ENCODE assay signal across 10 mouse cellular contexts in the genomic region with DNA sequence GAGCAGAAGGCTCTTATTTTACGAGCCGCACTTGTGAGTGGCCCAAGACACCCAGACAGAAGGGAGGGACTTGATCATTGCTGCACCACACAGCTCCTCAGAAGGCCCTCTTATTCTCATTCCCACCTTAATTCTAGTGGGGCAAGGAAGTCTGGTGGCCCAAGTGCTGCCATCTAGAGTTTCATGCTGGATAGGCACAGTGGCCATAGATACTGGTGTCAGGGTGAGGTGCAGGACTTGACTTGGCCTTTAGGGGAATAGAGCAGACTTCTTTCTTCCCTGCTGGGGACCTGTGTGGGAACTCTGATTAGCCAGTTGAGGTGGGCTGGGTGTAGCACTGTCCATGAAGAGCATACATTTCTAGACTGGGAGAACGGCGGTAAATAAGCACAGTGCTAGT. TPM values are rescaled to one million over a fixed set of nuclear protein-coding genes. Genes with fewer than 3 reads are reported as not detected.
A peak's percentile ranks its signal among the peaks of the same experiment; 100 is the strongest.
DNase-seq lines count a peak whose midpoint lies in the region; ATAC-seq and TF ChIP-seq lines count a peak whose summit lies in the region.
"Had no signal": no experiment of that assay in that cellular context is flagged by ENCODE, and none has a peak within 500 bp of the region (broad histone marks: within the 10 kb centered on the region; RNA-seq: fewer than 3 reads in every experiment).

No protein-coding gene starts in this region.

- no peaks in the 10 kb centered on the region for H3K4me1 ChIP-seq in spleen, adult 2 months (ENCODE audit: control insufficient read depth, insufficient read depth, insufficient read length)
- H3K4me1 ChIP-seq in bone marrow, adult 2 months (ENCODE audit: control insufficient read depth, insufficient read depth, low read length): no peaks in the 10 kb centered on the region
- no peaks in the 10 kb centered on the region for H3K4me1 ChIP-seq in liver, embryonic 11.5 days (replicated peaks; ENCODE audit: control insufficient read depth, insufficient read depth, low read length)

- no peaks in the 10 kb centered on the region for H3K27me3 ChIP-seq in spleen, adult 2 months (ENCODE audit: control insufficient read depth, insufficient read depth, low read length)
- H3K27me3 ChIP-seq in liver, embryonic 11.5 days (replicated peaks; ENCODE audit: control insufficient read depth, insufficient read depth, low read length): no peaks in the 10 kb centered on the region

- no peak overlapping the region for H3K4me3 ChIP-seq in spleen, adult 2 months (ENCODE audit: extremely low read depth, insufficient read depth, insufficient read length)
- H3K4me3 ChIP-seq in bone marrow, adult 2 months (replicated peaks; ENCODE audit: control insufficient read depth, low read depth, low read length): no peak overlapping the region
- no peak overlapping the region for H3K4me3 ChIP-seq in liver, embryonic 11.5 days (ENCODE audit: low read depth, low read length)

- no peak overlapping the region for H3K9ac ChIP-seq in liver, embryonic 11.5 days (ENCODE audit: low read depth, low read length)

- TF ChIP-seq POLR2A in spleen, adult 2 months (IDR thresholded peaks at IDR 0.05; ENCODE audit: low read depth, low read length): no peak
- TF ChIP-seq POLR2A in bone marrow, adult 2 months (IDR thresholded peaks at IDR 0.05; ENCODE audit: borderline replicate concordance, control insufficient read depth, low read depth, low read length): no peak

- H3K27ac ChIP-seq in spleen, adult 2 months (ENCODE audit: insufficient read depth, low read length): no peak overlapping the region
- H3K27ac ChIP-seq in bone marrow, adult 2 months (ENCODE audit: control insufficient read depth, insufficient read depth, low read depth, low read length, poor library complexity): no peak overlapping the region
- H3K27ac ChIP-seq in liver, embryonic 11.5 days (ENCODE audit: low read depth, low read length): no peak overlapping the region

- ATAC-seq in liver, embryonic 11.5 days (replicated peaks; ENCODE audit: low FRiP score): 0 out of 2 replicates have a peak, but pooled peaks have one; percentile 39
- ATAC-seq: midbrain, embryonic 16.5 days had no signal

- no peak overlapping the region for H3K4me2 ChIP-seq in liver, embryonic 11.5 days

- peaks cover 30% of the 10 kb centered on the region for H3K36me3 ChIP-seq in spleen, adult 2 months (ENCODE audit: control insufficient read depth, insufficient read depth, low read length)
- H3K36me3 ChIP-seq in liver, embryonic 11.5 days (ENCODE audit: control insufficient read depth, insufficient read depth, low read length): peaks cover 59% of the 10 kb centered on the region

- WGBS in spleen, adult 2 months: 97% methylated on average over 4 of the region's 4 CpGs
- WGBS in bone marrow, adult 2 months: 94% methylated on average over 4 of the region's 4 CpGs
- WGBS in liver, embryonic 11.5 days: 91% methylated on average over 4 of the region's 4 CpGs

- TF ChIP-seq CTCF in spleen, adult 2 months (IDR thresholded peaks at IDR 0.05; ENCODE audit: extremely low read depth, insufficient read depth, insufficient read length, insufficient replicate concordance): peak; percentile 24; the same call in 1 of the 2 replicates
- peak; percentile 52; the same call in 1 of the 2 replicates for TF ChIP-seq CTCF in bone marrow, adult 2 months (IDR thresholded peaks at IDR 0.05; ENCODE audit: control insufficient read depth, insufficient read depth, low read length)

- H3K9me3 ChIP-seq in liver, embryonic 11.5 days (ENCODE audit: control insufficient read depth, low read length): no peaks in the 10 kb centered on the region

- no peak for DNase-seq in spleen, adult 2 months (ENCODE audit: low read depth in 1 of 2, low spot score in 2 of 2)
- DNase-seq in spleen, adult 12 weeks (ENCODE audit: low spot score): no peak
- DNase-seq in liver, embryonic 11.5 days (ENCODE audit: low spot score): no peak
- DNase-seq in thymus, postnatal 36 days: peak; percentile 37
- no peak for DNase-seq in layer of hippocampus, adult 18-20 months (ENCODE audit: low spot score in 2 of 2)
- no peak for DNase-seq in ovary, adult 18-20 months (ENCODE audit: low spot score)
- DNase-seq in cerebellum, adult 18-20 months: no peak
- DNase-seq: gastrocnemius, postnatal 14 days had no signal

RNA-seq across cellular contexts. Expression of a gene that starts 7.9 kb away (rescaled TPM):
- 6.7 and 7.3 TPM in 2 replicates for polyA plus RNA-seq in spleen, adult 2 months (2012; rRNA removed)
- 13.2 and 27.6 TPM in 2 replicates for polyA plus RNA-seq in bone marrow, adult 2 months (2011; ENCODE audit: insufficient read depth, insufficient read length, low replicate concordance, missing spikeins)
- polyA plus RNA-seq in liver, embryonic 11.5 days (2014; fragmentation: Nextera tagmentation; extraction: Ambion mirVana): 23.9 and 24.1 TPM in 2 replicates
- 1 to 10 TPM; 1.2 to 1.5 TPM for total RNA-seq in layer of hippocampus, adult 18-20 months (2021)

RNA-seq across cellular contexts. Expression of a gene that starts 19.9 kb away (rescaled TPM):
- polyA plus RNA-seq in spleen, adult 2 months (2012; rRNA removed): 36.3 and 43.7 TPM in 2 replicates
- 24.4 and 47.4 TPM in 2 replicates for polyA plus RNA-seq in bone marrow, adult 2 months (2011; ENCODE audit: insufficient read depth, insufficient read length, low replicate concordance, missing spikeins)
- polyA plus RNA-seq in liver, embryonic 11.5 days (2014; fragmentation: Nextera tagmentation; extraction: Ambion mirVana): 31.5 and 33.3 TPM in 2 replicates
- 10 to 100 TPM; 44.8 to 46.5 TPM for total RNA-seq in layer of hippocampus, adult 18-20 months (2021)

RNA-seq across cellular contexts. Expression of a gene that starts 29.9 kb away (rescaled TPM):
- polyA plus RNA-seq in spleen, adult 2 months (2012; rRNA removed): 15.3 and 16.4 TPM in 2 replicates
- polyA plus RNA-seq in bone marrow, adult 2 months (2011; ENCODE audit: insufficient read depth, insufficient read length, low replicate concordance, missing spikeins): 92.9 and 164 TPM in 2 replicates
- polyA plus RNA-seq in liver, embryonic 11.5 days (2014; fragmentation: Nextera tagmentation; extraction: Ambion mirVana): 352 TPM in 2 replicates
- 100 to 1,000 TPM; 246 to 250 TPM for total RNA-seq in layer of hippocampus, adult 18-20 months (2021)

RNA-seq across cellular contexts. Expression of a gene that starts 54.3 kb away (rescaled TPM):
- polyA plus RNA-seq in spleen, adult 2 months (2012; rRNA removed): 3.5 and 3.9 TPM in 2 replicates
- polyA plus RNA-seq in bone marrow, adult 2 months (2011; ENCODE audit: insufficient read depth, insufficient read length, low replicate concordance, missing spikeins): 19.4 and 27.4 TPM in 2 replicates
- polyA plus RNA-seq in liver, embryonic 11.5 days (2014; fragmentation: Nextera tagmentation; extraction: Ambion mirVana): 12.5 and 15.3 TPM in 2 replicates
- total RNA-seq in layer of hippocampus, adult 18-20 months (2021): 100 to 1,000 TPM; 272 to 293 TPM

Comparison
In these comparisons a context has a peak if more than half of its experiments do, and no peak if none do; other contexts are left out.
1. DNase-seq: peak in thymus, postnatal 36 days (2 of 2); none in spleen, adult 2 months (0 of 2), spleen, adult 12 weeks (single experiment), liver, embryonic 11.5 days (single experiment), layer of hippocampus, adult 18-20 months (0 of 2), ovary, adult 18-20 months (single experiment) and cerebellum, adult 18-20 months (0 of 2).